Mouse (Mus musculus): ENCODE measurements around the gene Ccnd2. TPM values are rescaled to one million over a fixed set of nuclear protein-coding genes. Genes with fewer than 3 reads are reported as not detected.

The Ccnd2 gene
- total and polyA plus RNA-seq, 3 experiments, result 67.3 to 407 (median 198) TPM

DNA sequence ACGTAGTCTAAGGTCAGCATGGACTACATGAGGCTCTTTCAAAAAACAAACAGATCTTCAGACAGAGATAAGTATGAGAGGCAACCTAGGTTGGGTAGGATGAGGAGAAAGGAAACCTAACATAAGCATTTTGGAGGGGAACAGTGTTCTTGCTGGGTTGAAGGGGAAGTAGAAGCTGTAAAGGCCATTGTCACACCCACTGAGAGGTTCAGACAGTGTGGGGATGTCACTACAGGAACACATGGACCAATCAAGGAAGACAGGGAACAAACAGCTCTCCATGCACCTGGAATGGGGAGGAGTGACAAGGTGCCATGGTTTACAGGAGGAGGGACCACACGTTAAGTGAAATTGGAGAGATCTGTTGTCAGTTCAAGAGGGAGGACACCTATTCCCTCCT, 45.0 kb upstream of the Ccnd2 start:
- Histone ChIP-seq H3K4me1 (ENCODE audit: control insufficient read depth in 1 of 2, insufficient read depth in 2 of 2, low read length in 2 of 2) (no peaks in the 10 kb centered on the region), H3K9me3 (replicated peaks; ENCODE audit: insufficient read depth, low read length) (no peaks in the 10 kb centered on the region), H3K27ac (ENCODE audit: control insufficient read depth, low read depth, low read length) (no peak overlapping the region), H3K27me3 (ENCODE audit: control insufficient read depth in 1 of 2, insufficient read depth in 2 of 2, low read length in 2 of 2) (no peaks in the 10 kb centered on the region), H3K9ac (ENCODE audit: control insufficient read depth, low read depth, low read length, poor library complexity, severe bottlenecking) (no peak overlapping the region), H3K4me3 (ENCODE audit: control insufficient read depth in 1 of 2, insufficient read depth in 1 of 2, low read depth in 2 of 2, low read length in 2 of 2) (no peak overlapping the region), H3K79me2 (ENCODE audit: control insufficient read depth, insufficient read depth, low read length, poor library complexity) (no peaks in the 10 kb centered on the region), H3K36me3 (ENCODE audit: control insufficient read depth in 1 of 2, insufficient read depth in 2 of 2, low read length in 2 of 2) (no peaks in the 10 kb centered on the region)
- DNase-seq (ENCODE audit: low read depth, low spot score), result no peak
- no peak for TF ChIP-seq POLR2A (IDR thresholded peaks at IDR 0.05; ENCODE audit: control insufficient read depth in 1 of 2, insufficient read depth in 1 of 2, low read depth in 1 of 2, low read length in 2 of 2, poor library complexity in 1 of 2)
- no peak for TF ChIP-seq CHD2 (IDR thresholded peaks at IDR 0.05; ENCODE audit: low read length)
- TF ChIP-seq USF2 (IDR thresholded peaks at IDR 0.05; ENCODE audit: borderline replicate concordance in 1 of 2, insufficient read depth in 1 of 2, low read depth in 1 of 2, low read length in 2 of 2), result no peak
- no peak for TF ChIP-seq CHD1 (IDR thresholded peaks at IDR 0.05; ENCODE audit: low read depth, low read length)
- TF ChIP-seq MEF2A (IDR thresholded peaks at IDR 0.05; ENCODE audit: extremely low read depth, insufficient replicate concordance, low read depth, low read length, poor library complexity, severe bottlenecking), result no peak

DNA sequence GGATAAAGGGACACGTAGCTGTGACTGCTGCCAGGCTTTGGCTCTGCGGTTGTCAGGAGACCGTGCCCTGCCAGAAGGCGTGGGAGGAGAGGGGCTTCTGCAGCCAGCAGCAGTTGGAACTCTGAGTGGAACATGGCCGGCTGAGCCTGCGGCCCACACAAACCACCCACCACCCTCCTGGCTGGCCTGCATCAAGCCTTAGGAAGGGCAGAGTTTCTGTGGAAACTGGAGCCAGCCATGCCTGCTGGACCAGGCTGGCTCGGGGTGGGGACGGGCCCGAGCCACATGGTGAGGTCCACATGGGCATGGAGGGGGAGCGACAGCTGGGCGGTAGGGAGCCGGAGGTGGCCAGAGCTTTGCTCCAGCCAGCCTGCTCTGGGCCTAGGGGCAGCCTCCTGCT, 29.3 kb upstream of the Ccnd2 start:
- H3K36me3 ChIP-seq (ENCODE audit: control insufficient read depth in 1 of 2, insufficient read depth in 2 of 2, low read length in 2 of 2), result no peaks in the 10 kb centered on the region
- no peaks in the 10 kb centered on the region for H3K4me1 ChIP-seq (ENCODE audit: control insufficient read depth in 1 of 2, insufficient read depth in 2 of 2, low read length in 2 of 2)
- no peaks in the 10 kb centered on the region for H3K79me2 ChIP-seq (ENCODE audit: control insufficient read depth, insufficient read depth, low read length, poor library complexity)
- no peak overlapping the region for H3K27ac ChIP-seq (ENCODE audit: control insufficient read depth, low read depth, low read length)
- H3K9me3 ChIP-seq (replicated peaks; ENCODE audit: insufficient read depth, low read length), result no peaks in the 10 kb centered on the region
- no peak for TF ChIP-seq ZKSCAN1 (IDR thresholded peaks at IDR 0.05; ENCODE audit: low read depth, low read length)
- TF ChIP-seq NELFE (IDR thresholded peaks at IDR 0.05; ENCODE audit: low read depth, low read length), result no peak
- TF ChIP-seq MEF2A (IDR thresholded peaks at IDR 0.05; ENCODE audit: extremely low read depth, insufficient replicate concordance, low read depth, low read length, poor library complexity, severe bottlenecking), result no peak
- TF ChIP-seq GABPA (IDR thresholded peaks at IDR 0.05; ENCODE audit: low read depth, low read length), result no peak
- TF ChIP-seq CHD2 (IDR thresholded peaks at IDR 0.05; ENCODE audit: low read length), result no peak
- TF ChIP-seq JUND (IDR thresholded peaks at IDR 0.05; ENCODE audit: low read depth, low read length), result no peak
- no peak for TF ChIP-seq TAL1 (IDR thresholded peaks at IDR 0.05; ENCODE audit: low read length)
- no peak for TF ChIP-seq GATA1 (IDR thresholded peaks at IDR 0.05; ENCODE audit: low read depth, low read length)
- TF ChIP-seq UBTF (IDR thresholded peaks at IDR 0.05; ENCODE audit: borderline replicate concordance, insufficient read depth, low read depth, low read length), result no peak
- no peak for TF ChIP-seq POLR2AphosphoS5 (IDR thresholded peaks at IDR 0.05; ENCODE audit: borderline replicate concordance, low read depth, low read length)
- no peaks in the 10 kb centered on the region for H3K27me3 ChIP-seq (ENCODE audit: control insufficient read depth in 1 of 2, insufficient read depth in 2 of 2, low read length in 2 of 2)
- no peak overlapping the region for H3K4me3 ChIP-seq (ENCODE audit: control insufficient read depth in 1 of 2, insufficient read depth in 1 of 2, low read depth in 2 of 2, low read length in 2 of 2)
- H3K9ac ChIP-seq (ENCODE audit: control insufficient read depth, low read depth, low read length, poor library complexity, severe bottlenecking), result no peak overlapping the region
- DNase-seq (ENCODE audit: low read depth, low spot score), result no peak

Data from MEL (cell line).